Mouse (Mus musculus): ENCODE data around the gene Htra1.
A peak's percentile ranks its signal among the peaks of the same experiment; 100 is the strongest.

The Htra1 gene

DNA sequence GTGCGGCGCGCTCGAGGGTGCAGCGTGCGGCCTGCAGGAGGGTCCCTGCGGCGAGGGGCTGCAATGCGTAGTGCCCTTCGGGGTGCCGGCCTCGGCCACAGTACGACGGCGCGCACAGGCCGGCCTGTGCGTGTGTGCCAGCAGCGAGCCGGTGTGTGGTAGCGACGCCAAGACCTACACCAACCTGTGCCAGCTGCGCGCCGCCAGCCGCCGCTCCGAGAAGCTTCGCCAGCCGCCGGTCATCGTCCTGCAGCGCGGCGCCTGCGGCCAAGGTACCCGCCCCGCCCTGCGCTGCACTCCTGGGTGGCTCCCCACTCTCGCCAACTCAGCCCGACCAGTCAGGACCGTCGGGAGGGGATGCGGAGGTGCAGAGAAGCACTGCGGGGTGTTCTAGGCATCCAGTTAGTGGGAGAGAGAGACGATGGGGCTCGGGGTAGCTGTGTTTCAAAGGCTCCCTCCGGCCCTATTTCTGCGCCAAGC, 601 bp downstream of the Htra1 start:
- peak; percentile 67 for DNase-seq

DNA sequence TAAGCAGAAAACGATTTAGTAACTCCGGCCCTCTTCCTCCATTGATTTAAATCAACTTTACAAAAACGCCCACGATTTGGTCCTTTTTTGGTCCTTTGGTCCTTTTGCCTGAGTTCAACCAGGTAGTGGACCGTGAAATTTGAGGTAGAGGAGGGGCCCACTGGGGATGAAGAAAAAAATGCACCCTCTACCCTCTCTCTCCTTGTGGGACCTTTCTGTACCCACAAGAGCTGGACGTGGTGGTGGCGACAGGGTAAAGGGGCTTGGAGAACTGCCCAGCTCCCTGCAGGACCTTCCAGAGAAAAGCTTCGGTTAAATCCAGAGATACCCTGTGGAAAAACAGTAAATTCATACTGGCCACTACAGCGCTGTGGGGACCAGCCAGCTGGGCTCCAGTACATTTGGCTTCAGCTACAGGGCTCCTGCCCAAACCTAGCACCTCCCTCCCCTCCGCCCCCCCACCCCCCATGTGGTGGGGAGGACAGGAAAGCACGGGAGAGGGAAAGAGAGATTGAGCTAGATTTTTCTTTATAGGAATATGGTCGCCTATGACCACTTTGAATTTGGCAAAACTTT, 1.4 kb downstream of the Htra1 start:
- peak; percentile 29 for DNase-seq

DNA sequence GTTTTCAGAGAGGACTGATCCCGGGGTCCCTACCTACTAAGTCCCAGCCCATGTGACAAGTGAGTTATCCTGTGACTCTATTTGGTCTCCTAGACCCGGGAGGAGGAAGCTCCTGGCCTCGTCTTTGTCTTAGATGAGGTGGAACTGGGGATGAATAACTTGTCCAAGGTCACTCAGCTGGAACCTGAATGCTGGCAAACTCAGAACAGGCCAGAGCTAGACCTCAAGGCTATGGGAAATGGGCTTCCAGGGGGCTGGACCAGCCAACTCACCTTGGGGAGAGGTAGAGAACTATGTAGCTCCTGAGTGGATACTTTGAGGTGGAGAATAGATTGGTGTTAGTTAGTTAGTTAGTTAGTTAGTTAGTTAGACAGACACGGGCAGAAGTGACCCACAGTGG, 2.1 kb downstream of the Htra1 start:
- no peak for DNase-seq

DNA sequence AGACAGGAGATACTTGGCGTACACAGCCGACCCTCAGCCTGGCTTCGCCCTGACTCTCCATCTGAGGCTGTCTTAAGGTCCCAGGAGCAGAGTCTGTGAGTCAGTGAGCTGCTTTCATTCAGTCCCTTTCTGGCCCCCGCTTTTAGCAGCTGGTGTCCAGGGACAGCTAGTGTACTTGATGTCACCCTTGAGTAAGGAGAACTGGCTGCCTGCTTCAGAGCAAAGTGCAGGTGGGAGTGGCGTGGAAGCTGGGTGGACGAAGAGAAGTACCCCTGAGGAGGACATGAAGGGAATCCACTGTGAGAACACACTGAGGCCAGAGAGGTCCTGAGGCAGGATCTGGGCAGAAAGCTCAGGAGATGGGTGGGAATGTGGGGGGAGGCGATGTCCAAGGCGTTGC, 3.0 kb downstream of the Htra1 start:
- DNase-seq: peak; percentile 25

DNA sequence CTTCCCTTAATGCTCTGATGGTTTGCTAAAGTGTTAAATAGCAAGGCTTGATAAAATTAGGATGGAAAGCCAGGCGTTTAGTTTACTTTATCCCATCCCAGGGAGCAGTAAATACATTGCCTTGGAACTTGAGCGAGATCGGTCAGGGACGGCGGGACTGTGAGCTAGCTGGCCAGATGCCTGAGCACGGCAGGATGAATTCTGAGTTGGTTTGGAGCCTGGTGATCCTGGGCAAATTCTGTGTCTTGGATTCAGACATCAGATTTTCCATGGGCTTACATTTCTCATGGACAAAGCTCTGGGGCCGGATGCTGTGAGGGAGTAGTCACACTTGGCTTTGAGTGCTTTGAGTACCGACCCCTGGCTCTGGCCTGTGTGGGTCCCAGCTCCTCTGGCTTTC, 4.8 kb downstream of the Htra1 start:
- DNase-seq: no peak

DNA sequence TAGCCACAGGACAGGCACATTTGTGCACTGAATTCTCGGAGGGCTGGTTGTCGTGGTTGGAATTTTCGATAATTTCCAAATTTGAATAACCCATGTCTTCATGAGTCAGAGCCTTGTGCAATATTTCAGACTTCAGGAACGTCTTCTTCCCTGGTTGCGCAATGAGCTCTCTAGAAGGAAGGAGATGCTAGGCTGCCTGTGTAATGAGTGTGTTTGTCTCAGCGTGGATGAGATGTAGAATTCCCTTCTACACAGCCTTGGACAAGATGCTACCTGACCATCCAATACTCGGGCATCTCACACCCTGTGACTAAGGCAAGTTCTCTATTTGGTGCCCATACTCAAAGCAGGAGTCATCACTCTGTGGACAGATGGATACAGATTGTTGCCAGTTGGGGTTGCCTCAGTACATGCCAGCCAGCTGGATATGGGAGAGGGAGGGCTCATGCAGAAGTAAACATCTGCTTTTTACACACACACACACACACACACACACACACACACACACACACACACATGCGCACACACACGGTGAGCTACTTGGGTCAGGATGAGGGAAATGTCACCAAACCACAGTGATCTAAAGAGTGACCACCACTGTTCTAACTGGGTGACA, 7.5 kb downstream of the Htra1 start:
- no peak for DNase-seq

DNA sequence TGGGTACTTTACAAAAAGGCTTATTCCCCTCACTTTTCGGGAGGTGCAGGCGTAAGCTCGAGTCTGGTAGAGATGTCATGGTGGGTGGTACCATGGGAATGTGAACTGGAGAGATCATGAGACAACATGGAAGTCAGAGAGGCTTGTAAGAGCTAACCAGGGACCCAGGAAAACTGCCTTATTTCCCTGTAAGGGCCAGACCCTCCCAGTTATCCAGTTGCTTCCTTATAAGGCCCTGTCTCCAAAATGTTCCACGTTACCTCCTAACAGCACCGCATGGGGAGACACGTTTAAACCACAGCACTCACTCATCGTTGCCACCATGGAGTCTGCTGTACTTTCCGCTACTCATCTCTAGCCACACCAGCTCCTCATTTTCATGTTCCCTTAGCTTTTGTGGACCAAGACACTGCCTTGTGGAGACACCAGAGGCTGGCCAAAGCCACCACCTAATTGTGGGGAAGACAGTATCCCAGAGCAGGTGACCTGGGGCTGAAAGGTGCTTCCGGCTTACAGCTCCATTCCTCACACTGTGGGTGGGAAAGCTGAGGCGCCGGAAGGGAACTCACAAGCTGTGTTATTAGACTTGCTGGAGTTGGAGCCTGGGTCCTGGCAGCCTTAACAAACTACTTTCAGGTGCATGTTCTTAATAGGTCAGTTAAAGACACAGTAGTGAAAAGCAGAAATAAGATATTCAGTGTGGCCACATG, 9.0 kb downstream of the Htra1 start:
- no peak for DNase-seq

DNA sequence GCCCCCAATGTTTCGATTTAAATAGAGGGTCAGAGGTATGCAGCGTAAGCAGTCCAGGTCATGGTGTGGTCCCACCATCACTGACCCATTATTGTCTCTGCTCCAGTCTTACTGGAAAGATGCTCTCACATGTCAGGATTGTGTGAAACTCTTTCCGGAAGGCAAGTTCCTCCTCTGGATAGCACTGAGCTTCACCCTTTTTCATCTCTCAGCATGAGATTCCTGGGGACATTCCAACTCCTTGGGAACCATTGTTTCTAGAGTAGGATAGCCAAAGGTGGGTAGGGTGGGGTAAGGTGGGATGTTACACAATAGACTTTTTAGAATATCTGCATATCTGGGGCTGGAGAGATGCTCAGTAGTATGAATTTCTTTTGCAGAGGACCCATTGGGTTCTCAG, 9.8 kb downstream of the Htra1 start:
- DNase-seq: no peak

DNA sequence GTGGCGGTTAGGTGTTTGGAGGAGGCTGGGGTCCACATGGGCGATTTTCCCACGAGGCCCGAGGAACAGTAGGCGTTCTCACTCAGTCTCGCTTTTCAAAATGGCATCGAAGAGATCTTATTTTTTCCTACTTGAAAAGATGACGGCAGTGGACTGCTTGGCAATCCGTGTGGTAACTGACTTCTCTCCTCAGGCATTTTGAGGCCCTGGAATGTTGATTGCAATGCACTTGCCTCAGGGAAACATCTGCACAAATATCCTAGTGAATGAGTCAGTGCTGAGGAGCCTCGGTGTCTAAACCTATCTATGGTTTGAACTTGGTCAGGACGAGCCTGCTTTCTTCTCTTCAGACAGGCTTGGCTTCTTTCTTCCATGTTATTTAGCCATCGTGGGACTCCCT, 10.4 kb downstream of the Htra1 start:
- DNase-seq: no peak

DNA sequence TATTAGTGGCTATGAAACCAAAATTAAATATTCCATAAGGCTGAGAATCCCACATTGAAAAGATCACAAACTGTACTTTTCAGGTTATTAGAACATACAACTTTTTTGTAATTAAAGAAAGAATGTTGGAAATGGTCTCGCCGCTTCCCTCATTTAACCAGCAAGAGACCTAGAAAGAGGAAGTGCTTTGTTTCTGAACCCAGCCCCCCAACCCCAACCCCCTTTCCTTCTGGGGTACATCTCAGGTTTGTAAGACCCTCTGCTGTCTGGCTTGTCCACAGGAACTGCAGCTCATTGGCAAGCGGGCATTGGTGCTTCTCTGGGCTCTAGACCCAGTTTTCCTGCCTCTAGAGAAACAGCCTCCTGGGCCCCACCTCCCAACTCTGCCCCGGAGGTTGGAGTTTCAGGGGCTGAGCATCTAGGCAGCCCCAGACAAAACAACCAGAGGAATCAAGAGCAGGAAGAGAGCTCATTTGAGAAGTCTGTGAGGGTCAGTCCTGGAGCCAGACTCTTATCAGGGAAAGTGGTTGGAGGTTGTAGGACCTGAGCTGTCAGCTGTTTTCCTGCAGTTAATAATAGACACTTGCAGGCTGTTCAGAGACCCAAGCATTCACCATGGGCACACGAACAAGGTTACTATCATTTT, 12.8 kb downstream of the Htra1 start:
- no peak for DNase-seq

DNA sequence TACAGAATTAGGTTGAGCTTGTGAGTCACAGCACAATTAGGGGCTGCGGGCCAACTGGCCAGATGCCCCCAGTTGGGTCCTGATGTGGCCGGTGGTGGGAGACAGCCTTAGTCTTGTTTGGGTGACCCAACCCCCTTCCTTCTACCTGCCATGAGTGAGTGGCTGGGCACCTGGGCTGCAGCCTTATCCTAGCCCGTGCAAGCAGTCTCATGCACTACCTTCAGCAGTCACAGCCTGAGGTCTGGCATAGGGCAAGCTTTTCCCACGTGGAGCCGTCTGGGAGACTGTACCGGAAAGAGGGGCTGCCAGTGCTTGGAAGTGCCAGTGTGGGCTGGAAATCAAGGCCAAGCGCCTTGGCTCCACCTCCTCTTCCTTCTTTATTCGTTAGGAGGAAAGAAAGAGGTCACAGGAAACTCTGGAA, 13.4 kb downstream of the Htra1 start:
- peak; percentile 40 for DNase-seq

DNA sequence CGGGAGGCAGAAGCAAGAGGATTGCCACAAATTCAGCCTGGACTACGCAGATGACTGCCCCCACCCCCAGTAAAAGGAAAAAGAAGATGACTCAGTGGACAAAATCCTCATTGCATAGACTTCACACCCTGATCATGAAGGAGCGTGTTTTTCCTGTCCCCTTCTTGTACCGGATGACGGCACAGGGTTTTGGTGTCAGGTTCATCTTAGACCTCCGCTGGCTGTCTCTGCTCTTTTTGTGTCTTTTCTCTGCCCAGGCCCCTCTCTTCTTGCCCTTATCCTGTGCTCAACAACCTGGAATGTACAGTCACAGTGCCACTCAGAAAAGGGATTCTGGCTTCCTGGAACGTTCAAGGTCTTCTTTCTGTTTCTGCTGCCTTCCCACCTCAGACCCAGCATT, 14.6 kb downstream of the Htra1 start:
- no peak for DNase-seq

DNA sequence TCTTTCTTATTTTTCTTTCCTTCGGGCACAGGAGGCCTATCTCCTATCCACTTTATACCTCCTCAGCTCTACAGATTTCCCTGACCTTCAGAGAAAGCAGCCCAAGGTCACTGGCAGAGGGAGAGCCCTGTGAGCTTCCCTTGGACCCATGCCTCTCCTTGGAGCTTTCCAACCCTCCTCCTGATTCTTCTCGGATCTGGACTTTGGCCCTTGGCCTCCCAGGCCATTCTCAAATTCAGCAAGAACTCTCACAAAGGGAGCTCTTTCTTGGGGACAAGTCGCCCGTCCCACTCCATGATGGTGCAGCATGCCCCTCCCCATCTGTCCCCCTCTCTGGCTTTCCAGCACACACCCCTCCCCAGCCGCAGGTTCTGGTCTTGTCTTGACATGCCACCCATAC, 15.1 kb downstream of the Htra1 start:
- peak; percentile 60 for DNase-seq

DNA sequence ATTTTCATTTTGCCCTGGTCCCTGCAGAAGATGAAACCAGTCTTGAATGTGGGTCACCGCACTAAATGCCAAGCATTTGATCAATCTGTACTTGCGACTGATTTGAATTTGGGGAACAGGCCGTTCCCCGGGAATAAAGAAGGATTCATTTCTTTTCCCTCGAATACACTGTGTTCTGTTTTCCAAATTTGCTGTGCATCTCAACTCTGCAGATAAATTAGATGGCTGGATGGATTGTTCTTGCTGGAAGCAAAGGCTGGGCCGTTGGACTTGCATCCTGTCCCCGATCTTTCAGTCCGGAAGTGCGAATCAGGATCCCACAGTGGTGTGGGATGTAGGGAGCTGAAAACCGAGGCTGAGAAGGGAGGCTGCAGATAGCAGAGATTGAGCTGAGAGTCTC, 17.5 kb downstream of the Htra1 start:
- no peak for DNase-seq

DNA sequence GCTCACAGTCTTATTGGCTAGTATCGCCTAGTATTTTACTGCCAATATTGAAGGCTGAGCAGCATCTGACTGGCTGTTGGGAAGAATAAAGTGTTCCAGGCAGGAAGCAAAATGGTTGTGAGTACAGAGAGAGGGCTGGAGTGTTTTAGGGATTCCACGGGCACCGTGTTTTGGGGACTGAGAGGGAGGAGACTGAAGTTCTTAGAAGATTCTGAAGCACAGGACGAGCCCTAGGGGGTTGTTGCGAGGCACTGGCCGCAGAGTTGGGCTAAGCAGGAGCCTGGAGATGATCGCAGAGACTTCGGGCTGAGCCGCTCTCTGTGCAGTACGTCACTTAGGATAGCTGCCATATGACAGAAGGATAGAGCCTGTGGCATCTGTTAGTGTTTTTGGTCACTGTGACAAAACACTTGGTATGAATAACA, 18.3 kb downstream of the Htra1 start:
- DNase-seq: no peak

DNA sequence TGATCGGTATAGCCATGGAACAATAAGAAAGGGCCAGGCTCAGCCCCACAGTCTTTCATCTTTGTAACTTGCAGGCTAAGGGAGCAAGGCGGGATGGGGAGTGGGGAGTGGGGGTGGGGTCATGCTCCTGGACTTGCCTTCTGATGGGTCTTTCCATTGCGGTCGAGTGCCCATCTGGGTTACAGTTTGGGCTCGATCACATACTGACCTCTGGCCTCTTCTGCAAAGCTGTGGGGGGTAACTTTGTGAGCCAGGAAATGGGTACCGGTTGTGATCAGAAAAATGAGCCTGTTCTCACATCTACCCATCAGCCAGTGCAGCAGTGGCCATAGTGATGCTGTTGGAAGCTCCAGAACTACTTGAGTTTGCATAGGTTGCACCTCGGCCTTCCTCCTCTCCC, 22.6 kb downstream of the Htra1 start:
- DNase-seq: peak; percentile 53

DNA sequence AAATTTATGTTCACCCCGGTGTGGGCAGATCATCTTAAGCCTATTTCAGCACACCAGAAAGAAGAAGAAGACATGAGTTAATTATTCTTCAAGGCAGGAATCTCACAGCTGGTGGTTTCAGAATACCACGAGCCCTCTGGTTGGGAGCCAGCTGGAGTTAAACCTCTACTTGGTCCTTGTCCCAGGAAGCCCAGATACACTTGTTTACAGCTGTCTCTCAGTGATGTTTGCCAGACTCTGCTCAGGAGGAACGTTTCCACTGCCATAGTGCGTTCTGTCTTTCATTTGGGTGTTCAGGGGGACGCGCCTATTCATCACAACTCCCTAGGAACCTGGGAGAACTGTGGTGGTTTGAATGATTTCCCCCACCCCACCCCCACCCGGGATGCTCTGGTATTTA, 24.0 kb downstream of the Htra1 start:
- DNase-seq: peak; percentile 81

DNA sequence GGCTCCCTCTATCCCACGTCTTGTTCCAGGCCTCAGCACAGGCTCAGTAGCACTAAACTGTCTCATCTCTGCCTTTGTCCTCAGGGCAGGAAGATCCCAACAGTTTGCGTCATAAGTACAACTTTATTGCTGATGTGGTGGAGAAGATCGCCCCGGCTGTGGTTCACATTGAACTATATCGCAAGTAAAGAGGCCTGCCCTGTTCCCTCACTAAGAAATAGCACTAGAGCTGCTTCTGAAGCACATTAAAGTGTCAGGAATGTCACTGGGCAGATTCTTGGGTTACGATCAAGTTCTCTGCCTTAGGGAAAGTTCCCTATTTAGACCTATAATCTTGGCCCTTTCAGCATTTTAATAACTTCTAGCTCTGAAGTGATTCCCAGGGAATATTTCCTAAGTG, 25.5 kb downstream of the Htra1 start:
- no peak for DNase-seq

DNA sequence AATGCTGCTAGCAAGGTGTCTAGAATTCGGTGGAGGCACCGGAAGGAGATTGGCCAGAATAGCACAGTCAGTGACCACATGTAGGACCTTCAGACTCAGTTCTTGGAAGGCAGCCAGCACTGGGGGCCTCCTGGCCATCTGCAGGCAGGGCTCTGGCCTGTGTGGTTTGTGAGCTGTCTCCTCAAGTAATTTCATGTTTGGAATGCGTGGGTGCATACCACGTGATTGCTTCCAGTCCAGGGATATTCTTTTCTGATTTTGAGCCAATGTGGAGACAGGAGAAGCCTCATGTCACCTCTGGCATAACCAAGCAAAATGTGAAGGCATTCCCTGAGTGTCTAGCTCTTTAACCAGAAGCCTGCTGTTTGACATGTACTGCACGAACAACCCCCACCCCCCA, 28.8 kb downstream of the Htra1 start:
- peak; percentile 79 for DNase-seq

DNA sequence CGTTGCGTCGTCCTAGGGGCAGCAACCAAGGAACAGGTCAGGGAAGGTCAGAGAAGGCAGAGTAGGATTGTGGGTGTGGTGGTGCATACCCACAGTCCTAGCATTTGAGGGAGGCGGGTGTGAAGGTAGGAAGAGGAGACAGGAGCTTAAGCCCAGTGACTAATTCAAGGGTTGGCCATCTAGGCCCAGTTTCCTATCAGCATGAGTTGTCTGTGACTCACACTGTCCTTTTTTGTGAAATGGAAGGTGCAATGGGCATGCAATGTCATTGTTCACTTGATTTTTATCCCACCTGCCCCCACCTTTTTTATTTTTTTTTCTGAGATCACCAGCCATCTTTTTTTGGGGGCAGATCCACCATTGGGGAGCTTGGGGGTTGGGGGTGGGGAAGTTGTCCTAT, 29.5 kb downstream of the Htra1 start:
- no peak for DNase-seq

DNA sequence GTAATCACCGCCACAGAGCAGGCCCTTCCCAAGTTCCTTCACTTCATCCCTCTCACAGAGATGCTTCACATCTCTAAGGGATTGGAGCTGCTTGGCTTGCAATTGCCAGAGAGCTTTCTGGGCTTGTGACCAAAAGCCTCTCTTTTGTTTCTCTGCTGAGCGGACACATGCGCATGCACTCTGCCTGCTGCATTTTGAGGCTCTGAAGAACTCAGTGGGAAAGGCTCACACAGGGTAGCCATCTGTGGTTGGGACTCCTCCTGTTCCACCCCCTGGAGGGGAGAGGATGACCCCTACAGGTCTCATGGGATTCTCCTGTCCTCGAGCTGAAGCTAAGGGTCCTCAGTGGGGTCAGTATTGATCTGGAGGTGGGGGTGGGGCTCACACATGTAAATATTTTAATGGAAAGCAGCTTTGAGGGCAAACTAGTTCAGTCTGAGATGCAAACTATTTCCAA, 30.0 kb downstream of the Htra1 start:
- DNase-seq: no peak

DNA sequence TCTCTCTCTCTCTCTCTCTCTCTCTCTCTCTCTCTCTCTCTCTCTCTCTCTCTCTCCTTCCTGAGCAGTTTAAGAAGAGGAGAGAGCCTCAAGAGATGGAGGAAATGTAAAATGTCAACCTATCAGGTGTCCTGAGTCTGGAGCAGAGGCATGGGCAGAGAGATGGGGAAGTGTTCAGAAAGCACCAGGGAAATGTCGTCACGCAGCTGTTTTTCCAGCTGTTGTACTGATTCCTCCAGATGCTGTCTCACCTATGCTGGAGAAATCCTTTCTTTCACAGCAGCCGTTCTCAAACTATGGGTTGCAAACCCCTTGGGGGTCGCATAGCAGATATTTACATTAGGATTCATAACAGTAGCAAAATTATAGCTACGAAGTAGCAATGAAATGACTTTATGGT, 30.5 kb downstream of the Htra1 start:
- no peak for DNase-seq

DNA sequence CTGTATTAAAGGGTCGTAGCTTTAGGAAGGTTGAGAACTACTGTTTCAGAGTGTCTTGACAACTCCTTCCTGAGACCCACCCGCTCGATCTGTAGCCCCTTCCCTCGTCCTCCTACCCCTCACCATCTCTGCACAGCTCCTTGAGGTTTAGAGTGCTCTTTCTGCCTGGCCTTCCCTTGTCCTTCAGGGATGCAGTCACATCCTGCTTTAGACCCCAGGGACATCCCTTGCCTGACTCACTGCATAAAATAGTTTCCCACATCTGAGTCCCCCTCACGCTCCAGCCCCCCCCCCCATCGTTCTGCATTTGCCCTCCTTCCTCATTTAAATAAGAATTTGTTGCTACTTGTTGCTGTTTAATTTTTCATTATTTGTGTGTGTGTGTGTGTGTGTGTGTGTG, 31.0 kb downstream of the Htra1 start:
- DNase-seq: no peak

DNA sequence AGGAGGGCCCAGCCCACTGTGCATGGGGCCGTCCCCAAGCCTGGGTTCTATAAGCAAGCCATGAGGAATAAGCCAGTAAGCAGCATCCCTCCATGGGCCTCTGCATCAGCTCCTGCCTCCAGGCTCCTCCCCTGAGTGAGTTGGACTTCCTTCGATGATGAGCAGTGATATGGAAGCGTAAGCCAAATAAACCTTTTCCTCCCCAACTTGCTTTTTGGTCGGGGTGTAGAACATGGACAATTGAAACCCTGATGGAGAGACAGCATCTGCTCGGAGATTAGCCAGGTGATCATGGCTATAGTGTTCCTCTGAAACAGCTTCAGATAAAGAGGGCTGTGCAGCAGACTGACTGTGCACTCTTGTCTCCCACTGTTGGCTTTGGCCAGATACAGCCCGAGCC, 32.0 kb downstream of the Htra1 start:
- no peak for DNase-seq

All from kidney, adult 18-20 months (tissue).